Mouse (Mus musculus) hindbrain, embryonic 10.5 days (tissue): ENCODE measurements at regions not wholly inside any gene's neighbourhood (a gene's known extent, or its start where the extent isn't known, plus 50 kb on each side); places are given as distances from the start of the nearest gene placed in this dataset.

Experiments
- DNase-seq: peaks from one replicate; pipeline ENCODE4 v3.0.0-alpha.2; 2017; ENCODE audit warnings: low spot score
- H3K27ac ChIP-seq: fragments of 300-500 bp; sonication (generic); 2 replicates; pipeline ENCODE4 v1.5.1; 2016; ENCODE audit warnings: mild to moderate bottlenecking, moderate library complexity
- H3K27me3 ChIP-seq: fragments of 300-500 bp; sonication (generic); 2 replicates; pipeline ENCODE4 v1.6.1; 2016; ENCODE audit warnings: mild to moderate bottlenecking; ENCODE audit not compliant: poor library complexity, insufficient read depth, severe bottlenecking
- H3K36me3 ChIP-seq: fragments of 300-500 bp; sonication (generic); 2 replicates; pipeline ENCODE4 v1.6.1; 2016; ENCODE audit warnings: mild to moderate bottlenecking, moderate library complexity
- H3K4me1 ChIP-seq: fragments of 300-500 bp; sonication (generic); replicated peaks from 2 replicates; pipeline ENCODE4 v1.6.1; 2016; ENCODE audit warnings: mild to moderate bottlenecking
- H3K4me3 ChIP-seq: fragments of 300-500 bp; sonication (generic); 2 replicates; pipeline ENCODE4 v1.5.1; 2016; ENCODE audit warnings: mild to moderate bottlenecking, moderate library complexity
- H3K9me3 ChIP-seq: fragments of 300-500 bp; sonication (generic); 2 replicates; pipeline ENCODE4 v1.6.1; 2016; ENCODE audit warnings: mild to moderate bottlenecking, moderate library complexity
- WGBS: fragments of 180-500 bp; shearing (Covaris S2); methylation state at CpG from one replicate; pipeline ENCODE4 v1.1.7; 2016; 5-methylcytosine and 5-hydroxymethylcytosine counted together

GRCm38 (mm10) chr14:76696729-76697128 is 140.0 kb upstream of the Serp2 start:
- Histone ChIP-seq H3K27me3 (no peaks in the 10 kb centered on the region), H3K4me3 (no peak overlapping the region), H3K36me3 (no peaks in the 10 kb centered on the region), H3K27ac (no peak overlapping the region), H3K4me1 (peaks cover 43% of the 10 kb centered on the region), H3K9me3 (no peaks in the 10 kb centered on the region)
- 65% methylated on average over 4 of the region's 4 CpGs for WGBS
- DNase-seq, result no peak

- WGBS, result 64% methylated on average over 18 of the region's 18 CpGs
- Histone ChIP-seq H3K27me3 (no peaks in the 10 kb centered on the region), H3K27ac (no peak overlapping the region), H3K9me3 (no peaks in the 10 kb centered on the region), H3K4me3 (no peak overlapping the region), H3K36me3 (no peaks in the 10 kb centered on the region), H3K4me1 (peaks cover 41% of the 10 kb centered on the region)
- no peak for DNase-seq
Observed at GRCm38 (mm10) chr14:76695691-76696355, 139.1 kb upstream of the Serp2 start.

- H3K9me3 ChIP-seq, result no peaks in the 10 kb centered on the region
Observed at GRCm38 (mm10) chr14:76694894-76695293, 138.2 kb upstream of the Serp2 start.

GRCm38 (mm10) chr14:76693351-76694317 is 136.9 kb upstream of the Serp2 start:
- peaks cover 40% of the 10 kb centered on the region for H3K4me1 ChIP-seq
- no peaks in the 10 kb centered on the region for H3K9me3 ChIP-seq
- no peak overlapping the region for H3K4me3 ChIP-seq
- WGBS, result 66% methylated on average over 15 of the region's 15 CpGs
- H3K27ac ChIP-seq, result 0 out of 2 replicates have a peak overlapping the region, but pooled peaks have one; percentile 16
- DNase-seq, result peak; percentile 33
- H3K36me3 ChIP-seq, result no peaks in the 10 kb centered on the region
- H3K27me3 ChIP-seq, result no peaks in the 10 kb centered on the region

More at GRCm38 (mm10) chr14:76694894-76695293, 138.2 kb upstream of the Serp2 start:
- Histone ChIP-seq H3K4me3 (no peak overlapping the region), H3K36me3 (no peaks in the 10 kb centered on the region), H3K27me3 (no peaks in the 10 kb centered on the region), H3K27ac (0 out of 2 replicates have a peak overlapping the region, but pooled peaks have one; percentile 40), H3K4me1 (peaks cover 41% of the 10 kb centered on the region)
- no peak for DNase-seq
- WGBS, result 90% methylated on average over 8 of the region's 8 CpGs

- H3K36me3 ChIP-seq, result no peaks in the 10 kb centered on the region
- peak; percentile 61 for DNase-seq
- no peaks in the 10 kb centered on the region for H3K9me3 ChIP-seq
- no peaks in the 10 kb centered on the region for H3K27me3 ChIP-seq
- peak overlapping the region; percentile 76 for H3K27ac ChIP-seq
- no peak overlapping the region for H3K4me3 ChIP-seq
- peaks cover 48% of the 10 kb centered on the region for H3K4me1 ChIP-seq
- 33% methylated on average over 10 of the region's 10 CpGs for WGBS
Observed at GRCm38 (mm10) chr14:76687971-76688407, 131.3 kb upstream of the Serp2 start.

GRCm38 (mm10) chr14:76686762-76687453 is 130.2 kb upstream of the Serp2 start:
- Histone ChIP-seq H3K27ac (peak overlapping the region; percentile 81), H3K9me3 (no peaks in the 10 kb centered on the region), H3K36me3 (no peaks in the 10 kb centered on the region), H3K27me3 (no peaks in the 10 kb centered on the region), H3K4me1 (peaks cover 44% of the 10 kb centered on the region), H3K4me3 (no peak overlapping the region)
- no peak for DNase-seq
- 49% methylated on average over 9 of the region's 9 CpGs for WGBS

- no peaks in the 10 kb centered on the region for H3K9me3 ChIP-seq
- no peaks in the 10 kb centered on the region for H3K36me3 ChIP-seq
- WGBS, result 47% methylated on average over 17 of the region's 17 CpGs
- H3K4me1 ChIP-seq, result peaks cover 52% of the 10 kb centered on the region
- no peaks in the 10 kb centered on the region for H3K27me3 ChIP-seq
- H3K4me3 ChIP-seq, result no peak overlapping the region
- peak overlapping the region; percentile 81 for H3K27ac ChIP-seq
- DNase-seq, result peak; percentile 29
Observed at GRCm38 (mm10) chr14:76685830-76686761, 129.4 kb upstream of the Serp2 start.

GRCm38 (mm10) chr14:76684327-76684726 is 127.6 kb upstream of the Serp2 start:
- DNase-seq, result no peak
- H3K4me3 ChIP-seq, result no peak overlapping the region

GRCm38 (mm10) chr14:76681581-76682377 is 125.1 kb upstream of the Serp2 start:
- Histone ChIP-seq H3K4me3 (no peak overlapping the region), H3K36me3 (no peaks in the 10 kb centered on the region), H3K4me1 (peaks cover 50% of the 10 kb centered on the region), H3K27ac (peak overlapping the region; percentile 62), H3K9me3 (no peaks in the 10 kb centered on the region), H3K27me3 (no peaks in the 10 kb centered on the region)
- no peak for DNase-seq
- 51% methylated on average over 8 of the region's 8 CpGs for WGBS

More at GRCm38 (mm10) chr14:76684327-76684726, 127.6 kb upstream of the Serp2 start:
- Histone ChIP-seq H3K9me3 (no peaks in the 10 kb centered on the region), H3K36me3 (no peaks in the 10 kb centered on the region), H3K4me1 (peaks cover 54% of the 10 kb centered on the region), H3K27me3 (no peaks in the 10 kb centered on the region), H3K27ac (no peak overlapping the region)
- WGBS, result 85% methylated on average over 2 of the region's 2 CpGs

GRCm38 (mm10) chr14:76678512-76679134 is 121.9 kb upstream of the Serp2 start:
- peak overlapping the region; percentile 84 for H3K27ac ChIP-seq
- H3K9me3 ChIP-seq, result no peaks in the 10 kb centered on the region
- 11% methylated on average over 5 of the region's 5 CpGs for WGBS
- H3K4me1 ChIP-seq, result peaks cover 48% of the 10 kb centered on the region
- no peak overlapping the region for H3K4me3 ChIP-seq
- no peaks in the 10 kb centered on the region for H3K27me3 ChIP-seq
- DNase-seq, result peak; percentile 61
- H3K36me3 ChIP-seq, result no peaks in the 10 kb centered on the region

GRCm38 (mm10) chr14:76674949-76675348 is 118.3 kb upstream of the Serp2 start:
- Histone ChIP-seq H3K9me3 (no peaks in the 10 kb centered on the region), H3K36me3 (no peaks in the 10 kb centered on the region), H3K4me1 (peaks cover 52% of the 10 kb centered on the region), H3K4me3 (no peak overlapping the region), H3K27ac (no peak overlapping the region; the same call in 1 of the 2 replicates), H3K27me3 (no peaks in the 10 kb centered on the region)
- WGBS, result 32% methylated on average over 8 of the region's 8 CpGs
- no peak for DNase-seq
